Mouse (Mus musculus) intestine, embryonic 16.5 days (tissue): ENCODE data around the gene Psma4. TPM values are rescaled to one million over a fixed set of nuclear protein-coding genes. Genes with fewer than 3 reads are reported as not detected.
"Not testable (repeated sequence)": the region's sequence is repeated elsewhere in the genome, so short reads cannot be mapped to it uniquely, and the experiment has no call there.

ENCODE experiments used
- ATAC-seq: fragments of 200-750 bp; cut with Nextera tagmentation; 2 replicates; pipeline ENCODE4 v1.8.0; 2017; ENCODE audit warnings: moderate TSS enrichment, moderate library complexity
- H3K27ac ChIP-seq: fragments of 300-500 bp; sonication (generic); 2 replicates; pipeline ENCODE4 v1.5.1; 2014; ENCODE audit warnings: mild to moderate bottlenecking, low read length
- H3K27me3 ChIP-seq: fragments of 300-500 bp; sonication (generic); replicated peaks from 2 replicates; pipeline ENCODE4 v1.6.1; 2014; ENCODE audit warnings: low read length, control low read depth, mixed read lengths; ENCODE audit not compliant: control insufficient read depth, insufficient read depth
- H3K36me3 ChIP-seq: fragments of 300-500 bp; sonication (generic); 2 replicates; pipeline ENCODE4 v1.6.1; 2014; ENCODE audit warnings: low read length, control low read depth; ENCODE audit not compliant: control insufficient read depth, insufficient read depth
- H3K4me1 ChIP-seq: fragments of 300-500 bp; sonication (generic); 2 replicates; pipeline ENCODE4 v1.6.1; 2014; ENCODE audit warnings: low read length, control low read depth, mixed read lengths; ENCODE audit not compliant: control insufficient read depth, insufficient read depth
- H3K4me2 ChIP-seq: fragments of 300-500 bp; sonication (generic); 2 replicates; pipeline ENCODE4 v1.6.1; 2014; ENCODE audit warnings: low read depth, low read length, control low read depth
- H3K4me3 ChIP-seq: fragments of 300-500 bp; sonication (generic); 2 replicates; pipeline ENCODE4 v1.5.1; 2014; ENCODE audit warnings: mild to moderate bottlenecking, low read length
- H3K9ac ChIP-seq: fragments of 300-500 bp; sonication (generic); 2 replicates; pipeline ENCODE4 v1.6.1; 2014; ENCODE audit warnings: low read depth, low read length
- H3K9me3 ChIP-seq: fragments of 300-500 bp; sonication (generic); 2 replicates; pipeline ENCODE4 v1.6.1; 2016; ENCODE audit warnings: low read length, control low read depth; ENCODE audit not compliant: control insufficient read depth
- WGBS: fragments of 180-500 bp; shearing (Covaris S2); extraction: QIAGEN DNeasy Blood & Tissue Kit; methylation state at CpG from one replicate; pipeline ENCODE4 v1.1.7; 2014; 5-methylcytosine and 5-hydroxymethylcytosine counted together
- polyA plus RNA-seq: library from polyadenylated mRNA; unstranded; fragments of >200 nt; fragmentation: Nextera tagmentation; extraction: Ambion mirVana; gene quantifications from 2 replicates; pipeline ENCODE4 v1.2.1, GENCODE M21; 2015

Psma4 gene
- polyA plus RNA-seq, 1 experiment from 2014 or later = 294 TPM

DNA sequence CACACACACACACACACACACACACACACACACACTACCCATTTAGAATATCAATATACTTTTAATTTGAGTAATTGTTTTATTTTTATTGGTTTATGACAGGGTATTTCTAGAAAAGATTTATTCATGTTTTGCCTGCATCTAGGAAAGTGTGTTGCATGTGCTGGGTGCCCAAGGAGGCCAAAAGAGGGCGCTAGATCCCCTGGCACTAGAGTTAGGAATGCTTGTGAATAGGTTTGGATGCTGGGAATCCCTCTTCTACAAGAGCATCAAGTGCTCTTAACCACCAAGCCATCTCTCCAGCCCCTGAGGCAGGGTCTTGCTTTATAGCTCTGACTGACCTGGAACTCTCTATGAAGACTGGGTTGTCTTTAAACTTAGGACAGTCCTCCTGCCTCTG is 18.8 kb upstream of the Psma4 start:
- Histone ChIP-seq H3K4me1 (no peaks in the 10 kb centered on the region), H3K4me3 (no peak overlapping the region), H3K36me3 (no peaks in the 10 kb centered on the region), H3K27me3 (no peaks in the 10 kb centered on the region), H3K9me3 (no peaks in the 10 kb centered on the region), H3K9ac (no peak overlapping the region), H3K27ac (no peak overlapping the region), H3K4me2 (no peak overlapping the region)
- WGBS = 18% methylated on average over 1 of the region's 1 CpGs
- ATAC-seq = no peak

GRCm38 (mm10) chr9:54932379-54932778 is 18.2 kb upstream of the Psma4 start:
- Histone ChIP-seq H3K27ac (no peak overlapping the region), H3K9ac (no peak overlapping the region), H3K4me3 (no peak overlapping the region), H3K9me3 (no peaks in the 10 kb centered on the region), H3K4me1 (no peaks in the 10 kb centered on the region), H3K36me3 (no peaks in the 10 kb centered on the region), H3K27me3 (no peaks in the 10 kb centered on the region), H3K4me2 (no peak overlapping the region)
- ATAC-seq = no peak
- 70% methylated on average over 2 of the region's 2 CpGs for WGBS

DNA sequence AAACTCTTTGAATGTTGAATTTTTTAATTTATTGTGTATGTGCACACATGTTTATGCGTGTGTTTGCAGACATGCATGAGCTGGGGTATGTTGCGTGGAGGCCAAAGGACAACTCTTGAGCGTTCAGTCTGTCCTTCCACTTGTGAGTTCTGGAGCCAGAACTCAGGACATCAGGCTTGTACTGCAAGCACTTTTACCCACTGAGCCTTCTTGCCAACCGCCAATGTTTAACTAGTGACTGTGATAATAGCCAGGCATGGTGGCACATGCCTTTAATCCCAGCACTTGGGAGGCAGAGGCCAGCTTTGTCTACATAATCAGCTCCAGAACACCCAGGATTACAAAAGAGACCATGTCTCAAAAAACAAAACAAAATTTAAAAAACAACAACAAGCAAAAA is 8.5 kb upstream of the Psma4 start:
- Histone ChIP-seq H3K4me3 (no peak overlapping the region), H3K4me1 (no peaks in the 10 kb centered on the region), H3K9ac (no peak overlapping the region), H3K27me3 (no peaks in the 10 kb centered on the region), H3K36me3 (no peaks in the 10 kb centered on the region), H3K27ac (no peak overlapping the region), H3K9me3 (no peaks in the 10 kb centered on the region), H3K4me2 (no peak overlapping the region)
- 89% methylated on average over 4 of the region's 4 CpGs for WGBS
- no peak for ATAC-seq

DNA sequence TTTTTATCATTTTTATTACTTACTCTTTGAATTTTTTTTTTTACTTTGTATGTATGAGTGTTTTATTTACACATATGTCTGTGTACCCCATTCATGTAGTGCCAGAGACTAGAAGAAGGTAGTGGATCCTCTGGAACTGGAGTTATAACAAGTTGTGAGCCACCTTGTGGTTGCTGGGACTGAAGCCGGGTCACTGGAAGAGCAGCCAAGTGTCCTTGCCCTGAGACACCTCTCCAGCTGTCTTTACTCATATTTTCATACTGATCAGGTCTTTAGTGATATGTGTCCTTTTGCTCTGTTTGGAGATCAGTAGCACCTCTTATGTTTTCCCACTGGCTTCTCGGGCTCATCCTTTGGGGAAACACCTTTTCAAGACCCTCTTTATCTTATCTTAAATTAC is 6.1 kb upstream of the Psma4 start:
- no peak overlapping the region for H3K9ac ChIP-seq
- no peaks in the 10 kb centered on the region for H3K36me3 ChIP-seq
- no peak overlapping the region for H3K4me2 ChIP-seq
- 69% methylated on average over 2 of the region's 2 CpGs for WGBS
- H3K4me3 ChIP-seq = no peak overlapping the region
- no peak overlapping the region for H3K27ac ChIP-seq
- H3K27me3 ChIP-seq = no peaks in the 10 kb centered on the region
- no peak for ATAC-seq
- H3K9me3 ChIP-seq = no peaks in the 10 kb centered on the region
- no peaks in the 10 kb centered on the region for H3K4me1 ChIP-seq

- Histone ChIP-seq H3K27me3 (no peaks in the 10 kb centered on the region), H3K27ac (no peak overlapping the region), H3K4me3 (no peak overlapping the region), H3K4me2 (no peak overlapping the region), H3K36me3 (no peaks in the 10 kb centered on the region), H3K9ac (no peak overlapping the region), H3K9me3 (no peaks in the 10 kb centered on the region), H3K4me1 (peaks cover under 1% of the 10 kb centered on the region; the same call in 1 of the 2 replicates)
- ATAC-seq = no peak
- WGBS = 73% methylated on average over 16 of the region's 16 CpGs
Measured at GRCm38 (mm10) chr9:54946256-54946655, 4.3 kb upstream of the Psma4 start.

- H3K4me2 ChIP-seq = no peak overlapping the region
- peaks cover 3% of the 10 kb centered on the region; the same call in 1 of the 2 replicates for H3K36me3 ChIP-seq
- H3K9me3 ChIP-seq = no peaks in the 10 kb centered on the region
- H3K4me1 ChIP-seq = peaks cover 7% of the 10 kb centered on the region; the same call in 1 of the 2 replicates
- no peak for ATAC-seq
- no peaks in the 10 kb centered on the region for H3K27me3 ChIP-seq
- no peak overlapping the region for H3K9ac ChIP-seq
- H3K4me3 ChIP-seq = no peak overlapping the region
- H3K27ac ChIP-seq = no peak overlapping the region
Measured at GRCm38 (mm10) chr9:54949465-54949864, 1.1 kb upstream of the Psma4 start.

- ATAC-seq = peak; percentile 36; the same call in 1 of the 2 replicates
- H3K4me2 ChIP-seq = peak overlapping the region; percentile 51
- H3K27ac ChIP-seq = peak overlapping the region; percentile 72
- H3K9me3 ChIP-seq, H3K4me1 ChIP-seq, H3K27me3 ChIP-seq, H3K36me3 ChIP-seq: not testable (repeated sequence)
- peak overlapping the region; percentile 82 for H3K4me3 ChIP-seq
- peak overlapping the region; percentile 87; the same call in 1 of the 2 replicates for H3K9ac ChIP-seq
- WGBS = 42% methylated on average over 8 of the region's 8 CpGs
Measured at GRCm38 (mm10) chr9:54950162-54950561, 428 bp upstream of the Psma4 start.

DNA sequence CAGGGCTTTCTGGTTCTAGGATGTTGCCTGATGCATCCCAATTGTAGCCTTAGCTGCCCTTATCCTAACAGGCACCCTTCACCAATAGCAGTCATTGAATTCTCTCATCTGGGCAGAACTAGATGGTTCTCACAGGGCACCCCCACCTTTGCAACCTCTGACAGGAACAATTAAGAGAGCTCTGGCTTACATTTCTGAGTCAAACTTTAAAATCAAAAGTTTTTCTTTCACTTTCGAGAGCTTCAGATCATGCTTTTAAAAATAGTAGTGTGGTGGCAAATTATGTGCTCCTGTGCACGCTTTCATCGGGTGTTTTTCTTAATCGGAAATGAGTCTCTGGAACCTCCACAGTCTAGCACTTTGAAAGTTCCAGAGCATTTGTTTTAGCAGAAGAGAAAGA is 10.5 kb downstream of the Psma4 start:
- Histone ChIP-seq H3K27me3 (no peaks in the 10 kb centered on the region), H3K9me3 (no peaks in the 10 kb centered on the region), H3K9ac (no peak overlapping the region), H3K4me2 (no peak overlapping the region), H3K36me3 (peaks cover 9% of the 10 kb centered on the region; the same call in 1 of the 2 replicates), H3K27ac (no peak overlapping the region), H3K4me3 (no peak overlapping the region), H3K4me1 (no peaks in the 10 kb centered on the region)
- ATAC-seq = no peak
- 92% methylated on average over 4 of the region's 4 CpGs for WGBS

DNA sequence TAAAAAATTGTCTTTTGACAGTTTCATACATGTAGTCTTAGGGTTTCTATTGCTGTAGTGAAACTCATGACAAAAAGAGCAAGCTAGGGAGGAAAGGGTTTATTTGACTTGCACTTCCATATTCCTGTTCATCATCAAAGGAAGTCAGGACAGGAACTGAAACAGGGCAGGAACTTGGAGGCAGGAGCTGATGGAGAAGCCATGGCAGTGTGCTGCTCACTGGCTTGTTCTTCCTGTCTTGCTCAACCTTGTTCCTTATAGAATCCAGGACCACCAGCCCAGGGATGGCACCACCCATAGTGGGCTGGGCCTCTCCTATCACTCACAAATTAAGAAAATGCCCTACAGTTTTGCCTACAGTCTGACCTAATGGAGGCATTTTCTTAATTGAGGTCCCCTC is 13.1 kb downstream of the Psma4 start:
- Histone ChIP-seq H3K4me3 (no peak overlapping the region), H3K27ac (no peak overlapping the region), H3K9me3 (no peaks in the 10 kb centered on the region), H3K9ac (no peak overlapping the region), H3K36me3 (no peaks in the 10 kb centered on the region), H3K4me1 (no peaks in the 10 kb centered on the region), H3K4me2 (no peak overlapping the region), H3K27me3 (no peaks in the 10 kb centered on the region)
- ATAC-seq = no peak

GRCm38 (mm10) chr9:54969972-54970637 is 19.5 kb downstream of the Psma4 start:
- WGBS = 53% methylated on average over 8 of the region's 8 CpGs
- no peaks in the 10 kb centered on the region for H3K9me3 ChIP-seq
- no peak overlapping the region for H3K27ac ChIP-seq
- H3K27me3 ChIP-seq = no peaks in the 10 kb centered on the region
- no peaks in the 10 kb centered on the region for H3K36me3 ChIP-seq
- ATAC-seq = no peak
- no peak overlapping the region for H3K9ac ChIP-seq
- no peak overlapping the region for H3K4me2 ChIP-seq
- no peak overlapping the region for H3K4me3 ChIP-seq
- H3K4me1 ChIP-seq = no peaks in the 10 kb centered on the region
